Mouse (Mus musculus) CH12.LX (cell line): ENCODE results near the gene Ttyh2.

ENCODE experiments used
- CTCF ChIP-seq, 2 experiments: IDR thresholded peaks in 1 of 2; conservative IDR thresholded peaks in 1 of 2; 2 replicates each; pipeline ENCODE4 v1.5.1; 2011 to 2012; ENCODE audit warnings: low read depth in 2 of 2, low read length in 2 of 2, improper control_type of control experiment in 1 of 2, inconsistent platforms in 1 of 2, mild to moderate bottlenecking in 1 of 2, moderate library complexity in 1 of 2
- ELF1 ChIP-seq: IDR thresholded peaks from 2 replicates; pipeline ENCODE4 v1.6.1; 2014; ENCODE audit warnings: low read depth, mild to moderate bottlenecking, inconsistent platforms, low read length, improper control_type of control experiment
- POLR2A ChIP-seq: IDR thresholded peaks from 2 replicates; pipeline ENCODE4 v1.6.1; 2011; ENCODE audit warnings: low read depth, mild to moderate bottlenecking, improper control_type of control experiment, low read length
- POLR2AphosphoS2 ChIP-seq: IDR thresholded peaks from 2 replicates; pipeline ENCODE4 v1.6.1; 2011; ENCODE audit warnings: low read depth, low read length, improper control_type of control experiment
- ZC3H11A ChIP-seq: IDR thresholded peaks from 2 replicates; pipeline ENCODE4 v1.6.1; 2012; ENCODE audit warnings: low read depth, mild to moderate bottlenecking, inconsistent platforms, low read length, improper control_type of control experiment

GRCm38 (mm10) chr11:114628032-114628431 lies 47.2 kb upstream of the Ttyh2 start:
- no peak for TF ChIP-seq POLR2AphosphoS2
- TF ChIP-seq CTCF (conservative IDR thresholded peaks at IDR 0.05 in 1 of 2, IDR thresholded peaks at IDR 0.05 in 1 of 2; ENCODE audit: low read depth in 2 of 2, low read length in 2 of 2): peak; percentile 48 to 61
- TF ChIP-seq ELF1: no peak
- TF ChIP-seq ZC3H11A: no peak
- no peak for TF ChIP-seq POLR2A
